18 mouse cellular contexts compared by ENCODE assay signal in the genomic region with DNA sequence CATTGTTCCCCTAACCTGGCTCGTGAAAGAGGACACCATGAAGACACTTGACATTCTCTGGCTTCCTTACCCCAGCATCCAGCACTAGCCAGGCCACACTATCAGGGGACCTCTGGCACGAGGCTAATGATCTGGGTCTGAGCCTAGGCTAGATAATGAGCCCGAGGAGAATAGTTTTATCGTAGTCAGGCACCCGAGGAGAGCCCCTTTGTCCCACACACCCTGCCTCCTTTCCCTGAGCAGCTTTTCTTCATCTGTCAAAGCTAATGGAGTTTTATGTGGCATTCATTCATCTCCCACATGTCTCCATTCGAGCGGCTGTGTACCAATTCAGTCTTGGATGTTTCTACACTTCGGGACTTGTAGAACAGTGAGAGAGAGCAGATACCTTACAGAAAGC. TPM values are rescaled to one million over a fixed set of nuclear protein-coding genes. Genes with fewer than 3 reads are reported as not detected.
DNase-seq lines count a peak whose midpoint lies in the region; ATAC-seq and TF ChIP-seq lines count a peak whose summit lies in the region.
"Had no signal": no experiment of that assay in that cellular context is flagged by ENCODE, and none has a peak within 500 bp of the region (broad histone marks: within the 10 kb centered on the region; RNA-seq: fewer than 3 reads in every experiment).

No protein-coding gene starts in this region.

- H3K36me3 ChIP-seq in forebrain, embryonic 14.5 days (ENCODE audit: control insufficient read depth, insufficient read depth, low read length), result no peaks in the 10 kb centered on the region
- H3K36me3 ChIP-seq in forebrain, postnatal 0 days (ENCODE audit: insufficient read depth), result no peaks in the 10 kb centered on the region
- H3K36me3 ChIP-seq in neural tube, embryonic 11.5 days (ENCODE audit: control insufficient read depth, insufficient read depth, low read length), result no peaks in the 10 kb centered on the region
- H3K36me3 ChIP-seq: heart, embryonic 15.5 days had no signal

- H3K27me3 ChIP-seq in forebrain, embryonic 14.5 days (replicated peaks; ENCODE audit: control insufficient read depth, insufficient read depth, low read length), result no peaks in the 10 kb centered on the region
- no peaks in the 10 kb centered on the region for H3K27me3 ChIP-seq in forebrain, postnatal 0 days (ENCODE audit: insufficient read depth, low read length)
- H3K27me3 ChIP-seq in neural tube, embryonic 11.5 days (ENCODE audit: control insufficient read depth, insufficient read depth, low read length), result no peaks in the 10 kb centered on the region
- H3K27me3 ChIP-seq: embryonic facial prominence, embryonic 15.5 days; heart, embryonic 15.5 days had no signal

- peak; percentile 48 for ATAC-seq in forebrain, embryonic 14.5 days
- no peak for ATAC-seq in forebrain, postnatal 0 days
- ATAC-seq in neural tube, embryonic 11.5 days (ENCODE audit: insufficient read depth, low FRiP score, low TSS enrichment), result peak; percentile 38; the same call in 1 of the 2 replicates
- ATAC-seq in cerebellum, adult (ENCODE audit: insufficient number of reproducible peaks, low FRiP score, low TSS enrichment), result no peak

- no peak overlapping the region for H3K4me3 ChIP-seq in forebrain, embryonic 14.5 days (ENCODE audit: low read depth, low read length)
- no peak overlapping the region for H3K4me3 ChIP-seq in forebrain, postnatal 0 days (ENCODE audit: low read depth, low read length)
- no peak overlapping the region for H3K4me3 ChIP-seq in neural tube, embryonic 11.5 days (ENCODE audit: low read depth, low read length)
- H3K4me3 ChIP-seq: embryonic facial prominence, embryonic 15.5 days; heart, embryonic 15.5 days; limb, embryonic 10.5 days had no signal

- WGBS in forebrain, embryonic 14.5 days, result 4% methylated on average over 8 of the region's 8 CpGs
- WGBS in forebrain, postnatal 0 days, result 5% methylated on average over 8 of the region's 8 CpGs
- 41% methylated on average over 8 of the region's 8 CpGs for WGBS in neural tube, embryonic 11.5 days

- H3K27ac ChIP-seq in forebrain, embryonic 14.5 days (ENCODE audit: low read depth, low read length), result no peak overlapping the region
- no peak overlapping the region for H3K27ac ChIP-seq in forebrain, postnatal 0 days (ENCODE audit: low read depth, low read length)
- H3K27ac ChIP-seq in neural tube, embryonic 11.5 days (ENCODE audit: low read depth, low read length), result no peak overlapping the region; the same call in 1 of the 2 replicates
- H3K27ac ChIP-seq: embryonic facial prominence, embryonic 15.5 days; heart, embryonic 15.5 days; limb, embryonic 10.5 days had no signal

- 0 out of 2 replicates have a peak, but pooled peaks cover 3% of the 10 kb centered on the region for H3K4me1 ChIP-seq in forebrain, embryonic 14.5 days (ENCODE audit: control insufficient read depth, insufficient read depth, low read length)
- no peaks in the 10 kb centered on the region for H3K4me1 ChIP-seq in forebrain, postnatal 0 days (ENCODE audit: insufficient read depth)
- H3K4me1 ChIP-seq in neural tube, embryonic 11.5 days (ENCODE audit: control insufficient read depth, insufficient read depth, low read length), result peaks cover 6% of the 10 kb centered on the region; the same call in 1 of the 2 replicates
- H3K4me1 ChIP-seq: embryonic facial prominence, embryonic 15.5 days had no signal

- no peak for TF ChIP-seq CTCF in forebrain, postnatal 0 days (IDR thresholded peaks at IDR 0.05; ENCODE audit: low read depth)

- peak; percentile 55 for DNase-seq in forebrain, embryonic 14.5 days (ENCODE audit: low spot score)
- DNase-seq in forebrain, postnatal 0 days, result no peak
- DNase-seq in neural tube, embryonic 11.5 days (ENCODE audit: low spot score), result peak; percentile 44
- DNase-seq in neural tube, embryonic 10.5 days (ENCODE audit: extremely low spot score, low spot score), result no peak
- peak; percentile 13 for DNase-seq in embryo, embryonic 9.5 days (ENCODE audit: extremely low spot score)
- no peak for DNase-seq in T-cell, adult 2 months (ENCODE audit: low spot score)
- DNase-seq: cerebellum, adult 8-10 months; gastrocnemius, postnatal 36 days; heart, postnatal 4 days; kidney, adult 9 months; kidney, postnatal 25 days; layer of hippocampus, adult 9-11 months; lung, adult 2 months had no signal

- H3K9ac ChIP-seq in forebrain, embryonic 14.5 days (ENCODE audit: low read length), result no peak overlapping the region
- no peak overlapping the region for H3K9ac ChIP-seq in forebrain, postnatal 0 days
- no peak overlapping the region for H3K9ac ChIP-seq in neural tube, embryonic 11.5 days (ENCODE audit: low read length)
- H3K9ac ChIP-seq: embryonic facial prominence, embryonic 15.5 days; heart, embryonic 15.5 days had no signal

- no peak overlapping the region for H3K4me2 ChIP-seq in forebrain, embryonic 14.5 days (ENCODE audit: low read length)
- H3K4me2 ChIP-seq in forebrain, postnatal 0 days (ENCODE audit: low read depth), result no peak overlapping the region
- H3K4me2 ChIP-seq in neural tube, embryonic 11.5 days (ENCODE audit: low read depth), result no peak overlapping the region
- H3K4me2 ChIP-seq: embryonic facial prominence, embryonic 15.5 days; heart, embryonic 15.5 days had no signal

- H3K9me3 ChIP-seq in forebrain, embryonic 14.5 days (replicated peaks; ENCODE audit: control insufficient read depth, low read length), result no peaks in the 10 kb centered on the region
- H3K9me3 ChIP-seq in forebrain, postnatal 0 days (ENCODE audit: low read length), result no peaks in the 10 kb centered on the region
- no peaks in the 10 kb centered on the region for H3K9me3 ChIP-seq in neural tube, embryonic 11.5 days (ENCODE audit: control insufficient read depth, low read length)
- H3K9me3 ChIP-seq: embryonic facial prominence, embryonic 15.5 days; G1E; heart, embryonic 15.5 days; limb, embryonic 10.5 days had no signal

RNA-seq across cellular contexts. Expression of a gene that starts 59.5 kb away (rescaled TPM):
- 17.8 and 20.7 TPM in 2 replicates for polyA plus RNA-seq in forebrain, embryonic 14.5 days (2014; fragmentation: Nextera tagmentation; extraction: Ambion mirVana)
- 30.5 and 37.4 TPM in 2 replicates for total RNA-seq in forebrain, postnatal 0 days (2014; rRNA removed)
- polyA plus RNA-seq in forebrain, postnatal 0 days (2015; fragmentation: Nextera tagmentation; extraction: Ambion mirVana), result 28.6 and 32.5 TPM in 2 replicates
- polyA plus RNA-seq in neural tube, embryonic 11.5 days (2014; fragmentation: Nextera tagmentation; extraction: Ambion mirVana), result 18.8 and 19.5 TPM in 2 replicates

Comparison
In these comparisons a context has a peak if more than half of its experiments do, and no peak if none do; other contexts are left out.
1. ATAC-seq: peak in forebrain, embryonic 14.5 days (single experiment) and neural tube, embryonic 11.5 days (single experiment); none in forebrain, postnatal 0 days (single experiment) and cerebellum, adult (single experiment).
2. DNase-seq: peak in forebrain, embryonic 14.5 days (single experiment), neural tube, embryonic 11.5 days (single experiment) and embryo, embryonic 9.5 days (single experiment); none in forebrain, postnatal 0 days (single experiment), neural tube, embryonic 10.5 days (single experiment) and T-cell, adult 2 months (single experiment).